Mouse (Mus musculus) 416B (cell line): Measurements from ENCODE around the gene Susd2.

ENCODE experiments used
- DNase-seq: peaks from one replicate; pipeline ENCODE4 v3.0.0; 2011; ENCODE audit warnings: low read depth

Susd2 gene

DNA sequence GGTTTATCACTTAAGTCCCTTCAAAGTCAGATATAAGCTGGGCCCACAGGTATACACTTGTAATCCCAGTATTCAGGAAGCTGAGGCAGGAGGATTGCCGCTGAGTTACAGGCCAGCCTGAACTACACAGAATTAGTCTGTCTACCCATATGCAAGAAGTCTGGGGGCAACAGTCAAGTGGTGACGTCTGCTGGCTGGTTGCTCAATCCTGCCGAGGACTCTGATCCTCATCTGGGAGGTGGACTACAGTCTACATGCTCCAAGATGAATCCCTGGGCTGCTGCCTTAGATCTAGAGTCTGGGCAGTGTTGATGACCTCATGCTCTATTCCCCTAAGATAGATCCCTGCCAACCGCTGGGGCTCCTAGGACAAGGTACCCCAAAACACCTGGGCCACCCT, 10.2 kb upstream of the Susd2 start:
- no peak for DNase-seq

DNA sequence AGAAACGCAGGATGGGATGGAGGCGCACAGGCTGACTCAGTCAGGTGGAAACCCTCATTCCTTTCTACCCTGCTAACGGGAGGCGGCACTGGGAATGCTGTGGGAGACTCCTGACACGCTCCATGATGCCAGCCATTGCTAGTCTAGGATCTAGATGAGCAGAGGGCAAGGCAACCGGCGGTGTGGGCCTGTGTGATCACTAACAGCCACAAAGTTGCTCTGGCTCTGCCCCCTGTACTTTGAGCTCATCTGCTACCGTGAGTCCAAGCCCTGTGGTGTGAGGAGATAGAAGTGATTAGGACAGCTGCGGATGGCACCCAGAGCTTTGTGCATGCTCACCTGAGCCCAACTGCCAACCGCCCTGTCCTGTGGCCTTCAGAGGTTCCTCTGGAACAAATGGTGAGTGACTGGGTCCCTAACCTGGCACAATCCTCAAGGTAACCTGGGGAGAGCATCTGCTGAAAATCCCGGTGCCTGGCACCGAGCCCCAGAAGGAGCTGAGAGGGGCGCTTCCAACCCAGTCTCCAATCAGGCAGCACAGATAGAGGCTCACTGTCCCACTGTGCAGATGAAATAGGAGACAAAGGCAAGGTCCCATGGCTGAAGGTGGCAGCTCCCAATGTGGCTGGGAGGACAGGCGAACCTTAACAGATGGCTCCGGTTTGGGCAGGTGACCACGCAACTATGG, 7.7 kb upstream of the Susd2 start:
- DNase-seq, result no peak

DNA sequence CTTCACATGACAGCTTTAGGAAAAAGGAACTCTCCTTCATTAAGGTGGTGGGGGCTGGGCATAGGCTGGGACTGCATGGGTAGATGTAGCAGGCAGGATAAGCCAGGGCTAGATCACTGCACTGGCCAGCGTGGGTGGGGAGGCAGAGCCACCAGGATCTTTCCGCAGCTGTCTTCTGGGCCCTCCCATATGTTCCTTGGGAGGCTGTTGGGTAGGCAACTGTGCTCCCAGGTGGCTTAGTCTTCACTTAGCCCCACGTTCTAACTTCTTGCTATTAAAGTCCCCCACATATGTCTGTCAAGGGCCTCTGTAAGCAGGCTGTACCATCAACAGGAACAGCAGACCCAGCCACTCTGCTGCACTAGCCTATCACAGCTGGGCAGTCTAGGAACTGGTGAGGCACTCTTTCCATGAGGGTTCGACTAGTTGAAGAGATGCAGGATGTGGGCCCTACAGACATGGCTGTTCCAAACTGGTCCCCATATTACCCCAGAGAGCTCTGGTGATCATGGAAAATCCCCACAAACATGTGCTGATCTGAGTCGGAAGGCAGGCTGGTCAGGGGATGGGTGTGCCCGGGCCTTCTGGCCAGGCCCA, 6.6 kb upstream of the Susd2 start:
- no peak for DNase-seq

DNA sequence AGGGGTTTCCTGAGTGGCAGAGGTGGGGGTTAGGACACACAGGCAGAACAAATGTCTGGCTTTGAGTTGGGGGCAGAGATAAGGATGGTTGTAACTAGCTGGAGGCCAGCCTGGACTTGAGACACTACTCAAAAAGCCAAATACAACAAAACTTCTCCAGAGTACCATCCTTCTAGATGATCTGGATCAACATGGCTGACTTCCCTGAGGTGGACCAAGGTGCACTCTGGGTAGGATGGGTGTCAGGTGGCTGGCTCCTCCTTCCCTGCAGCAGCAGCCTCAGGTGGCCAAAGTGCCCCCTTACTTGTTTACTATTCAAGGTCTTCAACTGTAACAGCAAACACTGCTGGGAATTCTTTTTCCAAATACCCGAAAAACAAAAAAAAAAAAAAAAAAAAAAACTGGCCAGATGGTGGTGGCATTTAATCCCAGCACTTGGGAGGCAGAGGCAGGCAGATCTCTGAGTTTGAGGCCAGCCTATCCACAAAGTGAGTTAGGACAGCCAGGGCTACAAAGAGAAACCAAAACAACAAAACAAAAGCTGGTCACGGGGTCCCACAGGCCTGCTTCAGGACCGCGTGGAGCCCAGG, 5.7 kb upstream of the Susd2 start:
- no peak for DNase-seq

DNA sequence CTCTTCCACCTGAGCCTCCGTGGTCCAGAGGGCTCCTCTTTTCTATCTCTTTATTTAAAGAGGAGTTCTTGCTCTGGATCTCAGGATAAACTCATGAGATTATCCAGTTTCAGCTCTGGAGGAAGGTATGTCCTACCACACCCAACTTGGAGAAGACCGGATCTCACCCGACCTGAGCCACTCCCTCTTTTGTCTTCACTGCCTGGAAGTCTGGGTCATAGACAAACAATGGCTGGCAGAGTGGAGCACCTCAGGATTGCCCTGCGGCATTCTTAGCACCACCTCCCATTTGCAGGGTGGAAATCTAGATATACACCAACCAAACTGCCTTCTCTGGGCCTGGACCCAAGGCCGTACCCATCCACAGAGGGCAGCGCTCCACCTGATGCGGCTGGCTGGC, 5.2 kb upstream of the Susd2 start:
- DNase-seq, result no peak

DNA sequence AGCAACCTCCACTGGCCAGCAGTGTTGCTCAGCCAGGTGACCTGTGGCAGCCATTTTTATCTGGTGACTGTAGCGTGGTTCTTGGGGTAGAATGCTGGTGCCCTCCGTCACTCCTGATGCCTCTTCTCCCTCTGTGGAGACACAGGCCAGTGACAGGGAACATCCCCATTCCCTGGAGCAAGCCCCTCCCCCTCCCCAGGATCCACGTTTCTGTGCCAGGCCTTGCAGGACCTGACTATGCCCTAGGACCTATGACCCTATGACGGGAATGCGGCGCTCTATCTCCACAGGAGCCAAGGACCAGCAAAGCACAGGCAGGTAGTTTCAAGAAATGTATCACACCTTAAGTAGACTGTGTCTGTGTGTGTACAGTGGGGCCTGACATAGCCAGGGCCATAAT, 4.3 kb upstream of the Susd2 start:
- DNase-seq, result no peak

DNA sequence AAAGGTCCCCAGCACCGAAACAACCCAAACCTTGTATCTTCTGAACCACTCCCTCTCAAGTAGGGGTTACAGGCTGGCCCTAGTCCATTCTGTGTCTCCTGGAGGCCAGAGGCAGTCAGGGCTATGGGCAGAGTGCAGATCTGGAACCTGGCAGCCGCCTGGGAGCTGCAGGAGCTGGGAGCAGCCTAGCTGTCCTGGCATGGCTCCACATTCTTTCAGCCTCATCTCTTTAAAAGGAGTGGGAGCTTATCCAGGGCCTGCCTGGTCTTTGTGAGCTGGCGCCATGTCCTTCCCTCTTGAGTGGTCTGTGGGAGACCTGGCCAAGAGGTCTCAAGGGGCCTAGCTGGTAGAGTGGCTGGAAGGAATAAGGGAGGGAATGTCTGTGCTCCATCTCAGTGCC, 3.6 kb upstream of the Susd2 start:
- no peak for DNase-seq

DNA sequence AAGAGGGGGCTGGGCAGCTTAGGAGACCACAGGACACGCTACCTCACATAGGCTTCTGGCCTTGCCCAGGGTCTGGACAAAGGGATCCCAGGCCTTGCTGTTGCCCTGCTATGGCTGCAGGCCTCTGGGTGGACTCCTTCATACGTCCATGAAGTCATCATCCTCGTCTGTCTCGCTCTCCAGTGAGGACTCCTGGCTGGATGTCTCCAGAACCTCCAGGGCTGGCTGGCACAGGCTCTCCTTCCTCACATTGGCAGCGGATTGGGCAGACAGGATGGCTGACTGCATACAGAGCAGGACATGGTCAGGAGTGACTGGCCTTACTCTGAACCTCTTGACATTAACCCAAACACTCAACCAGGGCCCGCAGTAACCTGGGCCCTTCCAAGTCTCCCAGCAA, 2.6 kb upstream of the Susd2 start:
- no peak for DNase-seq

DNA sequence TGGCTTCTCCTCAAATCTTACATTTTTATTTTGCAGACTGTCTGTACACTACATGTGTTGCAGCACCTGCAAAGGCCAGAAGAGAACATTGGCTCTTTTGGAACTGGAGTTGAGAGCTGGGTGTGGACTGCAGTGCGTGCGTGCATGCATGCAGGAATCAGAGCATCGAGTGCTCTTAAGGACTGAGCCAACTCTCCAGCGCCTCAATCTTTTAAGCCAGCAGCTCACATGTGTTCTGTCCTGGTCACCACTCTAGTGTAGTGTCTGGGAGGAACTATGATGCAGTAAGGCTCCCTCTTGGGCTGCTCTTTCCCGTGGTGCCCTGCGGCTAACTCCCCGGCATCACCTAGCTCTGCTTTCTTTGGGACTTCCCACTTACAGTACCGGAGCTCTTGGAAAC, 1.8 kb upstream of the Susd2 start:
- DNase-seq, result no peak

DNA sequence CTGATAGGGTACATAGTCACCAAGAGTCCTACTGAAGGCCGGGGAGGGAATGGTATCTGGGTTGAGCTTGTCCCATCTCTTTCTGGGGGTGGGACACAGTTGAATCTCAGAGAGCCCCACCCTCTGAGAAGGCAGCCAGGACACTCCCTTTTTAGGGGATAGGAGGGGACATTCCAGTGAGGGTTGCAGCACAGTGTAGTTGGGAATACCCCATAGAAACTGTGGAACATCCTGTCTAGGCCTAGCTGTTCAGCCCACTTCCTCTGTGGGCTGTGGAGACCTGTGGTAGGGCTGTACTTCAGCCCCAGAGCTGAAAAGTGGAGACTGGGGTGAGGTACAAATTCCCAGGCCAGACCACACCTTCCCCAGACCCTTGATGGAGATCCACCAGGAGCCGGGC, 917 bp downstream of the Susd2 start:
- no peak for DNase-seq

DNA sequence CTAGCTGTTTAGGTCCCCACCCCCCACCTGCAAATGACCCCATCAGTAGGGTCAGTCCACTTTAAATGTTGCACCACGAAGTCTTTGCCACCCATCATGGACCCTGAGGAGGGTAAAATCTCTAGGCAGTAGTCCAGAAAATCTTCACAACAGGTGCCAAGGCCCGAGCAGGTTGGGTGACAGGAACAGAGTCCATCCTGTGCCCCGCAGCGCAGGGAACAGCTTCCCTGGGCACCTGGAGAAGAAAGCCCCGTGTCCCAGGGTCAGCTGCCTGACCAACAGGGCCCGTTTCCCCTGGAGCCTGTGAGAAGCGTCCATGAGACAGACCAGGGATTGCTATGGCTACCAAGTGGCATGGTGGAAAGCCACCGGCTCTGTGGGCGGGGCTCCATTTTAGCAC, 1.4 kb downstream of the Susd2 start:
- DNase-seq, result no peak

DNA sequence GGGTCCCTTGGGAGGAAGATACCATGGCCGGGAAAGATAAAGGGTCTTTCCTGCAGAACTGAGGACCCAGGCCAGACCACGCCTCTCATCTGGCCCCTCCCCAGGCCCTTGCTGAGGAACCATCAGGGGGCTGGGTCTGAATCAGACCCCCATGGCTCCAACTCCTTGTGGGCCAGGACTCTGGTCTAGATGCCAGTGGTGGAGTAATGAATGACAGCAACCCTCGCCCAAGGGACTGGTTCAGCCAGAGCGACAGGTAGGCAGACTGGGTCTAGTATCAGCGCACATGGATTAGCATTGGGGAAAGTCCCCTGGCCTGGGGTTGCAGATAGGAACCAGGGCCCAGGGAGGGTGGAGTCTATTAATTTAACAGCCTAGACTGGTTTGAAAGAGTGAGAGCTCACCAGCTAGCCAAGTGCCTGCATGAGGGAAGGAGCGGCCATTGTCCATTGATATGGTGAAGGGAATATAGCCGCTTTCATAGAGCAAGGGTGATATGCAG, 2.0 kb downstream of the Susd2 start:
- no peak for DNase-seq

DNA sequence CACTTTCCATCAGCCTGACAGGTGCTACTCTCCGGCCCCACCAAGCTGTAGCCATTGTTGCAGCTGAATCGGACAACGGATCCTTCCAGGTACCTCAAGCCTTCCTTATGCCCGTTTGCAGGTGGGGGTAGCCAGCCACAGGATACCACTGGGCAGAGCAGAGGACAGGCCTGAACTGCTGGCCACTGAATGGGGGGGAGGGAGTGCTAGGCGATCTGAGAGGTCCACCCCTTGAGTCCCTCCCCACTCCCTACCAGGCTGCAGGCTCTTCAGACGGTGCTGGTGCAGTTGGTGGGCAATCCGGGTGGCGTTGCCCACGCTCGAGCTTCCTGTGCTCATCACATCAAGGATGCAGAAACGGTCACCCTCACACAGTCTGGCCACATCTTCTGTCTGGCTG, 6.1 kb downstream of the Susd2 start:
- DNase-seq, result no peak

DNA sequence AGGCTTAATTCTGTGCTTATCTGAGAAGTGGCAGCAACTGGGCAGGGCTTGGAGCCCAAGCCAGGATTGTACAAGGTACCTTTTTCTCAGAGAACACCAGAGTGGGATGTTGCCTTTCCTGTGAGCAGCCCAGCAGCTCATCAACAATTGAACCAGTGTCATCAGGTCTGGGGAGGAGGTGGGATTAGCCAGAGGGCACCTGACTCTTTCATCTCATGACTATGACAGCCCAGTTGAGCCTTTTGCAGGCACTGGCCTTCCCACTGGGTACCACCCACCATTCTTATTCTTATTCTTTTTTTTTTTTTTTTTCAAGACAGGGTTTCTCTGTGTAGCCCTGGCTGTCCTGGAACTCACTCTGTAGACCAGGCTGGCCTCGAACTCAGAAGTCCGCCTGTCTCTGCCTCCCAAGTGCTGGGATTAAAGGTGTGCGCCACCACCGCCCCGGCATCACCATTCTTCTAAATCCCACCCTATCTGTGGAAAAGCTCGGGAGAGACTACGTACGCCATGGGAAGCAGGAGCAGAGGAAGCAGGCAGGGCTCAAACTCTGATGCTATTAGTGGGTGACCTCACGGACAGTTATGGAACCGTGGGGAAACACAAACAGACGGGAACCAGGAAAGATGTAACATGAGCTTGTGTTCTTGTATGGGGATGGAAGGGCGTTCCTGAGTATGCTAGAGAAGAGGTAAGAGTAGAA, 7.6 kb downstream of the Susd2 start:
- no peak for DNase-seq

DNA sequence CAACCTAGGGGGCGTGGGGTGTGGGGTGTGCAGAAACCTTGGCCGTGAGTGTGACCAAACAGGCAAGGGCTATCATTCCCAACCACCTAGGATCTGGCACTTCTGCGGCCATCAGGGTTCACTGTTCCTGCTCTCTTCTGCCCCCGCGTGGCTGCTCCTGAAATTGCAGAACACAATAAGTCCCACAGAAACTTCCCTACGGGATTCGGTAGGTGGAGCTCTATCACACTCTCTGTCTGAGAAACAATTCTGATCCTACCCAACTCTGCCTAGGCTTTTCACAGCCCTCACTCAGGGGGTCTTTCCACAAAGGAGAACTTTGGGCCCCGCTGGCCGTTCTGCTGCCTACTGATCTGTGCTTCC, 8.1 kb downstream of the Susd2 start:
- DNase-seq, result peak; percentile 82

DNA sequence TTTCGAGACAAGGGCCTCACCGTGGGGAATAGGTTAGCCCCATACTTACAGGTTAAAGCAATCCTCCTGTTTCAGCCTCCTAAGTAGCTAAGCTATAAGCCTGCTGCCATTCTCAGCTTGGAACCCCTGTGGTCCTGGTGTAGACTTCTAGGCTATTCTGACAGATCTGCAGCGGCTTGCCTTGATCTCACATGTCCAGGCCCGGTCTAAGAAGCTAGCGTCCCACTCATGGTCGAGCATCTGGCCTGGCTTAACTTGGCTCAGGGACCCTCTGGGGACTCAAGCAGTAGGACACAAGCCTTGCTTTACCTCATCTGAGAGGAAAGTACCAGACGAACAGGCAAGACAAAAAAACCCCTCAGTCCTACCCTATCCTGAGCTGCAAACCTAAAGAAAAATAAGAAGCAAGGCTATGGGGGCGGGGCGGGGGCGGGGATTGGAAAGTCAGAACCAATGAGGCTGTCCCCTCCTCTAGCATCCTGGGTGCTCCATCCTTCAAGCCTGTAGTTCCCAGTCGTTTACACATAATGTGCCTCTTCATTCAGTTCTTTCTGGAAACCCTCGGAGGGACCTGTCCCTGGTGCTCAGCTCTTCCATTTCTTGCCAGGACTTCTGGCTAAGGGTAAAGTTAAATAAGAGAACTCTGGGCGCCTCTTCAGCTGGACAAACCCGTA, 8.7 kb downstream of the Susd2 start:
- no peak for DNase-seq

DNA sequence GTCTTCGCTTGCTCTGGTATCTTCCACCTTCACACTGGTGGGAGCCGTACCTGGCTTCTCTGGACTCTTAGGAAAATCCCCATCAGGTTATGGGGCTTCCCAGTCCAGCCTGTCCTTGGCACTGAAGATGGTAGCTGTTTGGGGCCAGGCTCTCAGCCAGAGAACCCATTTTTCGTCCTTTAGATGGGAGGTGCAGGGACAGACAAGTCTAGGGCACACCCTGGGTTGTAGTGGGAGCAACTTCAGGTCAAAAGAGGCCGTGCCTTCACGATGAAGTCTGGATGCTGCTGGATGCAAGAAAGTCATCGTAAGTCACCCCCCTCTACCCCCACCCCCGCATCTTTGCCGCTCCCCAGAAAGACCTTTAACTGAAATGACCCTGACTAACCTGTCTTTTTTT, 9.2 kb downstream of the Susd2 start:
- no peak for DNase-seq

DNA sequence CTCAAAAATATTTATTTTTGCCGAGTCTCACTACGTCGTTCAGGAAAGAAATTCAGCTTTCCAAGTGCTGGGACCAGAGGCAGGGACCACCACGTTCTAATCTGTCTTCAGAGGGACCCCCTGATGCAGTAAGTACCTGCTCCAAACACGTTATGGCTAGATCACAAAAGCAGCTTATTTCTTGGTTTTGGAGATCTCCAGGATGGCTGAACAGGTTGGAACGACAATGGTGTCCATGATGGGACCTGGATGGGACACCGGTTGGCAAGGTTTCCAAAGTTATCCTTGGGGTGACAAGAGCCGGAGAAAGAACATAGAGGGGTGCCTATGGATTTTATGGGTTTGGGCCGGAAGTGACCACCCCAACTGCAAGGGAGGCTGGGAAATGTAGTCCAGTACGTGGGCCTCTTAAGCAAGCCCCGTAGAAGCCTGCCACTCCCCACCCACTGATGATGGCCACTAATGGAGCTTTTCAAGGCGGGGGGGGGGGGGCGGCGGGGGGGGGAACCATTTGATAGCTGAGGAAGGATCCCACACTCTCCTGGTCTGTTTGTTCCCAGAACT, 10.2 kb downstream of the Susd2 start:
- no peak for DNase-seq

DNA sequence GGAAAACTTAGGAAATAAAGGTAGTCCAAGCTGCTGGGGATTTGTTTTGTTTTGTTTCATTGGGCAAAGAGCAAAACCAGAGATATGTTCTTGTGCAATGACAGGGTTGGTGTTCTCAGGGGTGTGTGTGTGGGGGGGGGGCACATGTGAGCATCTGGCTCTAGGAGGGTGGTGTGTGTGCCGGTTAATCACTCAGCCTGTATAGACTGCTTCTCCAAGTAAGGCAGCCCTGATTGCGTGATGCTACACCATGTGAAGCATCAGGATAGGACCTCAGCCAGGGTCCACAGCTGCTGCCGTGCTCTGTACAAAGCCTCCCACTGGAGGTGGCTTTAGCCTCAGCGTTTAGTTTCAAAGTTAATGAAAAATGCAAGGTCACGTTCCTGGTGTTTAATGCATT, 10.8 kb downstream of the Susd2 start:
- no peak for DNase-seq

DNA sequence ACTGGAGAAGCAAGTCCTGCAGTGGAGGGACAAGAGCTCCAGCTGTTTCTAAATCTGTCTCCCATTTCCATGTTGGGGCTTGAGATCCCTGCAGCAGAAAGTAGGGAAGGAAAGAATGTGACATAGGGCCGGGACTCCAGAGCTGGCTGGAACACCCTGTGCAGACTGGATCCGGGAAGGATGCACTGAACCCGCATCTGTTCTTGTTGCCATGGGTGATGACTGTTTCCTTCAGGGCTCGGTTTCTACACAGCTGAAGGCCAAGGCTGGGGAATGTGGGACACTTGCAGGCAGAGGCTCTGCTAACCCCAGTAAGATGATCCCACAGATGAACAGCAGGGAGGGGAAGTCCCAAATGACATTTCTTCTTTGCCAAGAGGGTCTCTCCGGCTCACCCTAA, 11.2 kb downstream of the Susd2 start:
- no peak for DNase-seq

DNA sequence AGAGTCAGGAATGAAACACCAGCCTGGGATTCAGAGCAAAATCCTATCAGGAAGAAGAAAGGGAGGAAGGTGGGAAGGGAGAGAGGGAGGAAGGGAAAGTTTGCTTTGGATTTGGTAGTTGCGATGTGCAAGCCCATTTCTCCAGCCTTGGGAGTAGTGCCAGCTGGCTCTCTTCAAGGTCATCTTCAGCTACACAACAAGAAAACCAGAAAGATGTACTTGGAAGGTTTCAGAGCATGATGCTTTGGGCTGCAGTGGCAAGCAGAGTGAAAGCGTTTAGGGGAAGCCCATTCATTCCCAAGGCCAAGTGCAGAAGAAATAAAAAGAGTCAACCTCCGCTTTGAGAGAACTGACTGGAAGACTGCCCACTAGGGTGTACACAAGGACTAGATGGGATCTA, 16.3 kb downstream of the Susd2 start:
- no peak for DNase-seq

DNA sequence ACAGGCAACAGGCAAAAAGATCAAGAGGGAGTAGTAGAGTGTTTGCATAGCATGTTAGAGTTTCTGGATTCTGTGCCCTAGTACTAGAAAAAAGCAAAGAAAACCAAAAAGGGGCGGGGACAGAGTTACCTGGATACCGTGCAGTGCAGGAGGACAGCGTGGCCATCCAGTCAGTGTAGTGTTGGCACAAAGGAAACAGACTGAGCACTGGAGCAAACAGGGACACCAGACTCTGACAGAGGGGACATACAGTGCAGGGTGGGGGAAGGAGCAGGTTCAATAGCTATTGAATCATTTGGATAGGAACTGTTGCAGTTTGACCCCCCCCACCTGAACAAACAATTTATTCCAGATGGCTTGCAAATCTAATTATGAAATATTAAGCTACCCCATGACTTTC, 16.8 kb downstream of the Susd2 start:
- DNase-seq, result no peak
